7 mouse cellular contexts compared by ENCODE assay signal in the genomic region with DNA sequence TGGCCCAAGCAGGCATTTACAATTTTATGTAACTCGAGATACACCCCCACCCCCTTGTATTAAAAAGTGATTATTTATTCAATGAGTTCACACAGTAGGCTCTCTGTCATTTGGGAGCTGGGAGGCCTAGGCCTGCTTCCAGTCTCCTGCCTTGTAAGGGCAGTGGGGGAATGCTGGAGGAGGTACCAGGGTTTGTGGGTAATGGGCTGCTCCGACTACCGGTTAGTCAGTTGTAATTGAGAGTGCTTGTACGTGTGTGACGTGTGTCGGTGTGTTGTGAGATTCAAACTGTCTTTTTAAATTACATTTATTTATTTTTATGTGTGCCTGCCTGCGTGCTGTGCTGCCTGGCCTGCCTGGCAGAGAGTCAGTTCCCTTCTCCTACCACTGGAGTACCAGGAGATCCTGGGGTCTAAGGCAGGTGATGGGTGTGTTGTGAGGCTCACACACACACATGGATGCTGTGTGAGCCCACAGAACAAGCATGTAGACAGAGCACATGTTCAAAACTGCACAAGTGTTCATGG. TPM values are rescaled to one million over a fixed set of nuclear protein-coding genes. Genes with fewer than 3 reads are reported as not detected.
DNase-seq lines count a peak whose midpoint lies in the region; ATAC-seq lines count a peak whose summit lies in the region.

No protein-coding gene starts in this region.

- peak overlapping the region; percentile 100 for H3K4me2 ChIP-seq in embryonic facial prominence, embryonic 14.5 days (ENCODE audit: low read depth, low read length)
- peak overlapping the region; percentile 80 for H3K4me2 ChIP-seq in intestine, embryonic 15.5 days (replicated peaks)
- H3K4me2 ChIP-seq in midbrain, embryonic 14.5 days (ENCODE audit: low read length): peak overlapping the region; percentile 100

- H3K4me3 ChIP-seq in embryonic facial prominence, embryonic 14.5 days (ENCODE audit: low read depth, low read length): peak overlapping the region; percentile 92; the same call in 1 of the 2 replicates
- peak overlapping the region; percentile 3; the same call in 1 of the 2 replicates for H3K4me3 ChIP-seq in intestine, embryonic 15.5 days (replicated peaks)
- H3K4me3 ChIP-seq in midbrain, embryonic 14.5 days (replicated peaks; ENCODE audit: low read depth, low read length): peak overlapping the region; percentile 94

- H3K9ac ChIP-seq in embryonic facial prominence, embryonic 14.5 days (ENCODE audit: low read depth, low read length): peak overlapping the region; percentile 98
- peak overlapping the region; percentile 24; the same call in 1 of the 2 replicates for H3K9ac ChIP-seq in intestine, embryonic 15.5 days
- H3K9ac ChIP-seq in midbrain, embryonic 14.5 days (replicated peaks; ENCODE audit: low read length): peak overlapping the region; percentile 99

- ATAC-seq in embryonic facial prominence, embryonic 14.5 days (ENCODE audit: low read depth): no peak
- no peak for ATAC-seq in intestine, embryonic 15.5 days
- no peak for ATAC-seq in midbrain, embryonic 14.5 days (ENCODE audit: low FRiP score, low TSS enrichment)

- H3K4me1 ChIP-seq in embryonic facial prominence, embryonic 14.5 days (ENCODE audit: control insufficient read depth, insufficient read depth, low read length): peaks cover 63% of the 10 kb centered on the region
- peaks cover 59% of the 10 kb centered on the region for H3K4me1 ChIP-seq in intestine, embryonic 15.5 days (replicated peaks)
- peaks cover 66% of the 10 kb centered on the region for H3K4me1 ChIP-seq in midbrain, embryonic 14.5 days (ENCODE audit: control insufficient read depth, insufficient read depth, low read length)

- DNase-seq in right cerebral cortex, adult 18-20 months: peak; percentile 49
- no peak for DNase-seq in right cerebral cortex, postnatal 36 days (ENCODE audit: low spot score in 2 of 2)
- peak; percentile 73 for DNase-seq in embryonic facial prominence, embryonic 14.5 days (ENCODE audit: low spot score)
- peak; percentile 61 for DNase-seq in midbrain, embryonic 14.5 days
- DNase-seq in spleen, postnatal 14 days (ENCODE audit: low spot score in 2 of 2): no peak
- DNase-seq in urinary bladder, postnatal 25 days (ENCODE audit: low spot score): no peak

- no peaks in the 10 kb centered on the region for H3K36me3 ChIP-seq in embryonic facial prominence, embryonic 14.5 days (ENCODE audit: control insufficient read depth, insufficient read depth, low read length)
- no peaks in the 10 kb centered on the region for H3K36me3 ChIP-seq in intestine, embryonic 15.5 days
- no peaks in the 10 kb centered on the region for H3K36me3 ChIP-seq in midbrain, embryonic 14.5 days (ENCODE audit: control insufficient read depth, insufficient read depth, low read length)

- peak overlapping the region; percentile 93 for H3K27ac ChIP-seq in embryonic facial prominence, embryonic 14.5 days (replicated peaks; ENCODE audit: low read depth, low read length)
- H3K27ac ChIP-seq in intestine, embryonic 15.5 days: peak overlapping the region; percentile 72
- H3K27ac ChIP-seq in midbrain, embryonic 14.5 days (replicated peaks; ENCODE audit: low read depth, low read length): peak overlapping the region; percentile 74

- no peaks in the 10 kb centered on the region for H3K9me3 ChIP-seq in embryonic facial prominence, embryonic 14.5 days (ENCODE audit: control insufficient read depth, low read length)
- H3K9me3 ChIP-seq in intestine, embryonic 15.5 days: no peaks in the 10 kb centered on the region
- H3K9me3 ChIP-seq in midbrain, embryonic 14.5 days (ENCODE audit: control insufficient read depth, low read length): no peaks in the 10 kb centered on the region

- no peaks in the 10 kb centered on the region for H3K27me3 ChIP-seq in embryonic facial prominence, embryonic 14.5 days (replicated peaks; ENCODE audit: control insufficient read depth, insufficient read depth, low read length)
- H3K27me3 ChIP-seq in intestine, embryonic 15.5 days (replicated peaks): no peaks in the 10 kb centered on the region
- no peaks in the 10 kb centered on the region for H3K27me3 ChIP-seq in midbrain, embryonic 14.5 days (ENCODE audit: control insufficient read depth, insufficient read depth, low read length)

- 37% methylated on average over 7 of the region's 7 CpGs for WGBS in embryonic facial prominence, embryonic 14.5 days
- WGBS in intestine, embryonic 15.5 days: 26% methylated on average over 7 of the region's 7 CpGs
- WGBS in midbrain, embryonic 14.5 days: 9% methylated on average over 7 of the region's 7 CpGs

RNA-seq across cellular contexts. Expression of gene Bahcc1, which starts 3.8 kb away (rescaled TPM):
- polyA plus RNA-seq in embryonic facial prominence, embryonic 14.5 days (2014; fragmentation: Nextera tagmentation; extraction: Ambion mirVana): 11.1 and 12.0 TPM in 2 replicates
- 5.8 and 7.1 TPM in 2 replicates for polyA plus RNA-seq in intestine, embryonic 15.5 days (2015; fragmentation: Nextera tagmentation; extraction: Ambion mirVana)
- polyA plus RNA-seq in midbrain, embryonic 14.5 days (2014; fragmentation: Nextera tagmentation; extraction: Ambion mirVana): 20.0 and 25.9 TPM in 2 replicates

Comparison
In these comparisons a context has a peak if more than half of its experiments do, and no peak if none do; other contexts are left out.
1. DNase-seq: peak in right cerebral cortex, adult 18-20 months (single experiment), embryonic facial prominence, embryonic 14.5 days (single experiment) and midbrain, embryonic 14.5 days (single experiment); none in right cerebral cortex, postnatal 36 days (0 of 2), spleen, postnatal 14 days (0 of 2) and urinary bladder, postnatal 25 days (single experiment).
2. H3K4me3 ChIP-seq: peak in every context shown above with its lines; median percentile 94 in midbrain, embryonic 14.5 days; 92 in embryonic facial prominence, embryonic 14.5 days; 3 in intestine, embryonic 15.5 days.
3. H3K9ac ChIP-seq: peak in every context shown above with its lines; median percentile 99 in midbrain, embryonic 14.5 days; 98 in embryonic facial prominence, embryonic 14.5 days; 24 in intestine, embryonic 15.5 days.
4. Peak in every context shown above with its lines, with median percentiles within 50 percentile points of each other: H3K27ac ChIP-seq and H3K4me2 ChIP-seq.